Mouse (Mus musculus): ENCODE measurements around the gene Sytl3.

DNA sequence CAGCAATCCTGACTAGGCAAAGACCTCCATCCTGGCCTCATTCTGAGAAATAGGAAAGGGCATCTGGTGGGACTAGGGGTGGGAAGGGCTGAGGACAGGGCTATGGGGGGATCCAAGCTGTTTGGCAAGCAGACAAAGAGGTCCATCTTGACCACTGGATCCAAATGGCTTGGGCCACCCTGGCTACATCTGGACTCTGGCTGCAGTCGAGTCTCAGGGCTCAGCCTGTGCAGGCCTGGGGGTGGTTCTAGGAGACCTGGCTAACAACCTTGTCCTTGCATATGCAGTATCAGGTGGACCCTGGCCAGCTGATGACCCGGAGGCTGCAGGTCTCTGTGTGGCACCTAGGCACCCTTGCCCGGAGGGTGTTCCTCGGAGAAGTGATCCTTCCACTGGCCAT, 73.8 kb downstream of the Sytl3 start:
- no peak for TF ChIP-seq CTCF (conservative IDR thresholded peaks at IDR 0.05; ENCODE audit: insufficient read depth, insufficient read length, low read depth, low read length)
- TF ChIP-seq POLR2A (IDR thresholded peaks at IDR 0.05; ENCODE audit: low read depth, low read length): no peak

Data from kidney, adult 2 months (tissue).